Mouse (Mus musculus) gonadal fat pad, adult 2 months (tissue): ENCODE data around the gene Pnck. TPM values are rescaled to one million over a fixed set of nuclear protein-coding genes. Genes with fewer than 3 reads are reported as not detected.

Source experiments
- DNase-seq: peaks from one replicate; pipeline ENCODE4 v3.0.0-alpha.2; 2012; ENCODE audit warnings: low read depth
- polyA plus RNA-seq: library from polyadenylated mRNA; depleted of rRNA; stranded (reverse); fragments of >200 nt; gene quantifications from 2 replicates; pipeline ENCODE4 v1.2.3, GENCODE M21; 2012; rRNA removed

Gene Pnck
- 13.0 and 19.9 TPM in 2 replicates for polyA plus RNA-seq

DNA sequence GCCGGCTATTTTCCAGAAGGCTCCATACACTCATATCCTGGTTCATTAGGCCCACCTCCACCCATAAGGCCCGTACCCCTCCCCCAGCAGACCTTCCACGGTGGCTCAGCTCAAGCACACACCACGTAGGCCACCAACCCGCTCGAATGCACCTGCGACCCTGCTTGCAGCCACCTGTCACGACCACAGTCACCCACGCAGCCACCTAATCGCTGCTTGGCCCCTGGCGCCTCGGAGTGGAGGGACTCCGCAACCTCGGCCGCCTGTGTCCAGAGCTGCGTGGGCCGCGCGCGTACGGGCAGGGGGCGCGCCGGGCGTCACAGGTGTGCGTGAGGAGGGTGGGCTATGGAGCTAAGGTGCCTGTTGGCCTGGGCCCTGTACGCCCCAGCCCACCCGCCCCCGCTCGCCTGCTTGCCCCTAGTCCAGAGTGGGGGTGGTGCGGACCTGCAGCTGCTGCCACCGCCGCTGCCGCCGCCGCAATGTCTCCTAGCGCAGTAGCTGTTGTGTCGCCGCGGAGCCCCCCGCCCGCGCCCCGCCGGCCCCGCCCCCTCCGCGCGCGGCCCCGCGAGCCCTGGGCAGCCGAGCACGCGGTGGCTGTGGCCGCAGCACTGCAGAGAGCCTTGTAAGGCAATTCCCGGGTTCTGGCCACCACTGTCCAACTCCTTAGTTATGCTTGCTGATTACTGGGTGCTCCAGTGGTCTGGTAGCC is at the start of gene Pnck:
Pnck (minus strand) TSS at position 543 of the 709 bp plus-strand sequence.
- no peak for DNase-seq

DNA sequence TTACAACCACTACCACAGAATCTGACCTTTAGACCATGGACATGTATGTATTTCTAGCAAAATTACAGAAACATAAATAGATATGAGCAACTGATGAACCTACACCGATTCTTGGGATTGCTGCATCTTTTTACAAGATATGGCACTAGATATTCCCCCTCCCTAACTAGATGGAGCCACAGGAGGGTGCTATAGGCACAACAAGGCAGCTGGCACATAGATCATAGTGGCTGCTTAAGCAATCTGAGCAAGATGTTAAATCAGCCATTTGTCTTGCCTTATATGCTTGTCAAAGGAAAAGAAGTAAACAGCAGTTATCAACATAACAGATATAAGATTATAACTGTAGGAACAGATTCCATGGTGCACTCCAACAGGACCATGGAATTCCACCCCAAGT is 40.6 kb upstream of the Pnck start:
- DNase-seq: no peak

DNA sequence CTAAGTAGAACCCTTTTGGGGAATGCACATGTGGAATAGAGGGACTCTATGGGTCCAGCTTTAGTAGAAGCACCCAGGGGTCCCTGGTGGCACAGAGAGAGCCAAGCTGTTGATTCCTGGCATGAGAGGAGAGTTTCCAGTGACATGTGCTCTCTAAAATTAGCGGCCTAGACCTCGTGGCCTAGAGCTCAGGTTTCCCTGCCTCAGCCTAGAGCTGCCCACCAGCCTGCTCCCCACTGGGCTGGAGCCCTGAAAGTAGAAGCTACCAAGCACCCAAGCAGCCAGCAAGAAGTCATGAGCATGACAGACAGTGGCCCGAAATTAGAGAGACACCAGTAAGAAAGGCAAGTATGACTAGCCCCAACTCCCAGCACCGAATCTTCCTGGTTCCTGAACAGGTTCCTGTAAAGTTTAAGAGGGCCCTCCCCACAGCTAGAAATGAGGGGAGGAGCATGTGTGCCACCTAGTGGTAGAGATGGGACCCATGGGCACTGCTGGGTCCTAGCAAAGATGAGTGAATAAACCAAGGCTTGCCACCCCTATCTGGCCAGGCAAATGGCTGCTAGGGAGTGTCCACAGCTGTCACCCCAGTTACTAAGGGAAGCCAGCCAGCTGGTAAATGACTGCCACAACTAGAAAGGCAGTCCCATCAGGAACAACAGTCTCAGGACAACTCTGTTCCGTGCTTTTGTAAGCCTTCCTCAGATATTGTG is 31.2 kb upstream of the Pnck start:
- DNase-seq: no peak

DNA sequence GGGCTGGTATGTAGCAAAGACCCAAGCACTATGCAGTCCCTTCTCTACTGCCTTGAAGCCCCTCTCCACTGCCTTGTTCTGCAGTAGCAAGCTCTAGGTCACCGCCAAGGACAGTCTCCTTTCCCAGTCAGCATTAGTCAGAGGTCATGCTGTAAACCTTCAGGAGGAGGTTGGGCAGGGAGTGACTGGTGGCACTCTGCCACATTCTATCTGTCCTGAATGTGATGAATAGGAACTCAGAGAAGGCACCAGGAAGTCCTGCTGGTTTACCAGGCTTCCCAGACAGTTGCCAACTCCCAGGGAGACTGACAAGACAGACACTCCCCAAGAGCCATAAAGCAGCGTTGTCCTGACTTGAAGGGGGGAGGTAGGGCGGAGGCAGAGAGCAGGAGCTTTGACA is 25.7 kb upstream of the Pnck start:
- no peak for DNase-seq

DNA sequence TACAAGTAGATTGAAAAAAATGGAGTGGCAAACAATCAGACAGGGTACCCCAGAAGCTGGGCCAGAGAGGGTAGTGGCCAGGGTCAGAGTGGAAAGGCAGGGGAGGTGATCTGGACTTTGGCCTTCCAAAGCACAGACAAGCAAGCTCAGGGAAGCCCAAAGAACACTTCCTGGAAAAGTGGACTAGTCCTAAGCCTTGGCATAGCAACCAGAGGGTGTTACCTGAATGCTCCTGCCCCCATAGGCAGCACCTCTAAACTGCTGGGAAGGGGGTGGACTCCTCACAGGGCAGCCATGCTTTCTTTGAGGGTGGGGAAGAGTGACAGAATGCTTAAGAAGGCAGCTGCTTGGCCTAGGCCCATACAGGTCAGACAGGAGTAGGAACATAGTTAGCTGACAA is 25.1 kb upstream of the Pnck start:
- DNase-seq: no peak

DNA sequence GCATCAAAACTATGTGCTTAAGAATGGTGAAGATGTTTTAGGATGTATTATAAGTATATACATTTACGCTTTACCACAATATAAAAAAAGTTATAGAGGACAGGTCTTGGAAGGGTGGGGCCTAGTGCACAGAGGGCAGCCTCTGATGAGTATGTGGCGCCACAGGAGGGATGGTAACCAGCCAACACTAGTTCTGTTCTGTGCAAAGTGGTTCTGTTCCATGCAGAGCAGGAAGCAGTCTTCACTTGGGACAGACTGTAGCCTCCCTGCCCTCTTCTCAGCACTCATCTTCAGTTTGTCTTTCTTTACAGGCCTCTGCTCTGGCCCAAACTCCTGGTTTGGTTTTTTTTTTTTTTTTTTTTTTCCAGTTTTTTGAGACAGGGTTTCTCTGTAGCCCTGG is 24.2 kb upstream of the Pnck start:
- no peak for DNase-seq

DNA sequence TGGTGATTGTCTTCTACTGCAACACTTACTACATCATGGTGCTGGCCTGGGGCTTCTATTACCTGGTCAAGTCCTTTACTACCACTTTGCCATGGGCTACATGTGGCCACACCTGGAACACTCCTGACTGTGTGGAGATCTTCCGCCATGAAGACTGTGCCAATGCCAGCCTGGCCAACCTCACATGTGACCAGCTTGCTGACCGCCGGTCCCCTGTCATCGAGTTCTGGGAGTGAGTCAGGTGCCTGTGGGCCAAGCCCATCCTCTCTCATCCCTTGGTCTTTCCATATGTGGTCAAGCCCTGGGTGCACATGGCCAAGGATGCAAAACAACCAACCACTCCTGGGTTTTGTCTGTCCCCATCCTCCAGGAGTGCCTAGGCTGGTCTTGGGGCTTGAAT is 16.8 kb upstream of the Pnck start:
- no peak for DNase-seq

DNA sequence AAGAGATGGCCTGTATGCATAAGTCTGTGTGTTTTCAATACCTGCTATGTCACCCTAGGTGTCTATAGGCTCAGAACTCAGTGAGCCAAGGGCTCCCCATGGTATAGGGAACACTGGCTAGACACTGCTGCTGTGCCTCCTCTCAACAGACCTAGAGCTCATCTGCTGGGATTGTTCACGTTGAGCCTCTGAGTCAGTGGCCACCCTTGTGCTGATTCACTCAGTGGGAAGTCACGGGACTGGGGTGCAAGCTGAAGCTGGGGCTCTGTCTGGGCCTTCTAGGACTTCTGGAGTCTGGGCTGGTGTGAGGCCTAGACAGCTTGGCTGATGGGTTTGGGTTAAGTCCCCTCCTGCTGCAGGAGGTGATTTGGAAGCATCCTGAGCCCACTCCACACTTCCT is 15.3 kb upstream of the Pnck start:
- no peak for DNase-seq

DNA sequence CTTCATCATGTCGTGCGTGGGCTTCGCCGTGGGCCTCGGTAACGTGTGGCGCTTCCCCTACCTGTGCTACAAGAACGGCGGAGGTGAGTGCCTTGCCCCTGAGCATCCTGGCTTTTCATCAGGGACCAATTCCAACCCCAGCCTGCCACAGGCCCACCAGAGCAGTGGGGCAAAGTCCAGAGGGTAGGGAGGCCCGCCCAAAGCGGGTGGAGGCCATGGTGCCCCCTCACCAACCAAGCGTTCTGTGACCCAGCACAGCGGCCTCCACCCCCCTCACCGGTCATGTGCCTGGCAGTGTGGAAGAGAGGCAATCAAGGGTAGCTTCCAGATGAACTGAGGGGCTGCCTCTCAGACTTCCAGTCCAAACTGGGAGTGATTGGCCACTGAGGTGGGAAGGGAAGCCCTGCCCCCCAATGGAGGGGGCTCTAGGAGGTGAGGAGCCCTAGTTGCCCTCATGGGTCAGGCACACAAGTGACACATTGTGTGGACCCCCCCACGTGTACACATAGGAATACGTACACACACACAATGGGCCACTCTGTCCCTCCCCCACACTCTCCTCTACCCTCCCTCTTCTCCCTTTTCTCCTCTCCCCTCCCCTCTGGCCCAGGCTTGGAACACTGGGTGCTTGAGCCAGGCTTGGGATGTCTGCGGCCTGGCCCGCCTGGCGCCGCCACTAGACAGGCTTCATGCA is 14.2 kb upstream of the Pnck start:
- DNase-seq: no peak

DNA sequence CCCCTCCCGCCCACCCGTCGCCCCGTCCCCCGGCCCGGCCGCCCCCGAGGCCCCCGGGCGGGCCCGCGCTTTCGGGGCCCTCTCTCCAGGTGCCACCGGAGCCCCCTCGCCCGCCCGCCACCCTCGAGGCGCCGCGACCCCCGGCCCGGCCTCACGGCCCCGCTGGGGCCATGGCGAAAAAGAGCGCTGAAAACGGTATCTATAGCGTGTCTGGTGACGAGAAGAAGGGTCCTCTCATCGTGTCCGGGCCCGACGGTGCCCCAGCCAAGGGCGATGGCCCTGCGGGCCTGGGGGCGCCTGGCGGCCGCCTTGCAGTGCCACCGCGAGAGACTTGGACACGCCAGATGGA is 13.7 kb upstream of the Pnck start:
- DNase-seq: no peak

DNA sequence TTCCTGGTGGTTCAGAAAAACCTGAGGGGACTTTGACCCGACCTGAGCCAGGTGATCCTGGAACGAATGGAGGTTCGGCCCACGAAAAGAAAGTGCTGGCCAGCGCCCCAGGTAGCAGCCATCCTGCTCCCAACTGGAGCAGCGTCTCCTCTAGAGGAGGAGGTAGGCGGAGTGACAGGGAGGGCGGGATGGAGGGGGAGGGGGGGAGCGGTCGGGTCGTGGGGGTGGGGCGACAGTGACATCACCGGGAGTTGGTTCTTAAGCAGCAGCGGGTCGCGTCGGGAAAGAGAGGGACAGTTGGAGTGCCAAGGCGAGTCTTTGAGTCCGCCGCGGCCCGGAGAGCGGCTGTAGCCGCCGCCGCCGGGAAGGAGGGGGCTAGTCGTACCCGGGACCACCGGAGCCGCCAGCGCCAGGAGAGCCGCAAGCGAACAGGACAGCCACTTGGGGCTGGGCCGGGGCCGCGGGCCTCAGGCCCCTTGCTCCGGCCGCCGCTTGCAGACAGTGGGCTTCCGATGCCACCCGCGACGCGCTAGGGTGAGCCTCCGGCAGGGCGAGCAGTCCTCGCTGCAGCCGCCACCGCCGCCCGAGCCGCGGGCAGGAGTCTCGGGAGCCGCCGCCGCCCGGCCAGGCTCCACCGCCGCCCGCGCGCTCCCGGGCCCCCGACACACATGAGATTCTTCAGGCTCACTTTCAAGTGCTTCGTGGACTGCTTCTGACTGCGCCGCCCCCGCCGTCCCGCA is 13.1 kb upstream of the Pnck start, which contains the start of gene Slc6a8:
Slc6a8 (plus strand) TSS at position 272 of the 740 bp plus-strand sequence.
- no peak for DNase-seq

DNA sequence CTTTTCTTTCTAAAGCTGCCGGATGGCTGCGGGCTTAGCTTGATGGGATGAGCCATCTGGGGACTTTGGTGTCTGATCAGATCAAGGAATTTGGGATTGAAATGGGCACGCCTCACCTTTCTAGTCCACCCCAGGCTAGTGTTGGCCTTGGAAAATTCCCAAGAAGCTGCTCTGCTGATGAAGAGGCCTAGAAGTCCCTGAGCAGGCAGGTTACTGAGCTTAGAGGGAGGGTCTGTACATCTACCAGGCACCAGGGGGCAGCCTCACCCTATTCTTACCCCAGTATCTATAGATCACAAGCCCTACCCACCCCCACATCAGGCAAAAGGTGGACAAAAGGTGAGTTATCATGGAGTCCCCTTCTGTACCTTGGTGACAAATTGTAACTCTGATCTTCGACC is 12.1 kb upstream of the Pnck start:
- DNase-seq: no peak

DNA sequence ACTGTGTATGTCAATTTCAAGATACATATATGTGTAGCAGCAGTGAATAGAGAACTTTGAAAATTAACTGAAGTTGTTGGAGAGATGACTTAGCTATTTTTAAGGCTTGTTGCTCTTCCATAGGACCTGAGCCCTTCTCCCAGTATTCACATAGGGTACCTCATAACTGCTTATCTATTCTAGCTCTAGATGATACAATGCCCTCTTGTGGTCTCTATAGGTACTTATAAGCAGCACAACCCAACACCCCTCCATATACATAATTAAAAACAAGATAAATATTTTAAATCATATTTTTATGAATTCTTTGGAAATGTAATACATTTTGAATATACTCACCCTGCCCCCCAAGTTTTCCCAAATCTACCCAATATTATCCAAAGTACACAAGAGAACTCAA is 3.2 kb upstream of the Pnck start:
- no peak for DNase-seq

DNA sequence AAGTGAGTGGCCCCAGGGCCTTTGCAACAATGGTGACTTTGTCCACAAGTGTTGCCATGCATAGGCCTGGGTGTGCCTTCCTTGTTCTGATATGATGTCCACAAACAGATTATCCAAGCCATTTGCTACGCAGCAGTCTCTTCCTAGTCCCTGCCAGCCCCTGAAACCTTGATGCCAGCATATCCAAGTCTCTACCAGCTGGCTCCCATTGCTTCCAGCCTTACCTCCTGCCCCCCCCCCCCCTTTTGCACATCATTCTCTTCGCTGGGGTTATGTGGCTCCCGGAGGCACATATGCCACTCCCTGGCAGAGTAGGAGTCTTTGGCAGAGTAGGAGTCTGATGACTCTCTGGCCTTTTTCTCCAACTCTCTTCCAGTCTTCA is 358 bp upstream of the Pnck start:
- DNase-seq: no peak

DNA sequence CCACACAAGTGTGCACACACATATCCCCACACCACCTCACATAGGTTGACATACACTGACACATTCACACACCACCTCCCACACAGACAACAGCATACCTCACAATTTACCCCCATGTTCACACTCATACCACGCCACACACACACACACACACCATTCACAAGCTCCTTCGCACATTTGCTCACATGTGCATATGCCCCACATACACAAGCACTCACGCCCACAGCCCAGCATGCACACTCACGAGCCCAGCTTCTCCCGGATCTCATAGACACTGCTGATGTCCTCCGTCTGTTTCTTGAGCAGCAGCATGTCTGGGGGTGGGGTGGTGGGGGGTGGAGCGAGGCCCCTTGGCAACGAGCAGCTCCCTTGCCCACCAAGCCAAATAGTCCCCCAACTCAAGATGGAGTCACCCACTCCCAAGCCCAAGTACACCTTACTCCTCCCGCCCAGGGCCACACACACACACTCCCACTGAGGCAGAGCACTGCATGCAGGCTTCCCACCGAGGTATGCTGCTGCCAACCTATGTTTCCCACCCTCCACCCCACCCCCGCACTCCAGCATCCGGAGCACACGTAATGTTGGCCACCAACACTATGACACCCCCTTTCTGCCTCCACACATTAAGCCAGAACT is 862 bp downstream of the Pnck start:
- DNase-seq: no peak

DNA sequence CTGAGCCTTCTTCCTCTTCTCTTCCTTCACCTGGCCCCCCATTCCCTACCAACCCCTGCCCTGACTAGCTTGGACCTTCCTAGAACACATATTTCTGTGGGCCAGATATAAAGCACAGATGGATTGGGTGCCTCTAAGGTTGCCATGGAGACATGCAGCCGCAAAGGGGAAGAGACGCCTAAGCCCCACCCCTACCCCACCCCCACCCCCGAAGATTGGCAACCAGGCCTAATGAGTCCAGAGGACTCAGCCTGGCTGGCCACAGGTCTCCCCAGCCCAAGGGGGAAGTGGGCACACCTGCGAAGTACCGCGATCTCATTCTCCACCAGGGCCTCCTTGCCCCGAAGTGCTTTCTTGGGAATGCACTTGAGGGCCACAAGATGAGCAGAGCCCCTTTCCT is 1.5 kb downstream of the Pnck start:
- no peak for DNase-seq

DNA sequence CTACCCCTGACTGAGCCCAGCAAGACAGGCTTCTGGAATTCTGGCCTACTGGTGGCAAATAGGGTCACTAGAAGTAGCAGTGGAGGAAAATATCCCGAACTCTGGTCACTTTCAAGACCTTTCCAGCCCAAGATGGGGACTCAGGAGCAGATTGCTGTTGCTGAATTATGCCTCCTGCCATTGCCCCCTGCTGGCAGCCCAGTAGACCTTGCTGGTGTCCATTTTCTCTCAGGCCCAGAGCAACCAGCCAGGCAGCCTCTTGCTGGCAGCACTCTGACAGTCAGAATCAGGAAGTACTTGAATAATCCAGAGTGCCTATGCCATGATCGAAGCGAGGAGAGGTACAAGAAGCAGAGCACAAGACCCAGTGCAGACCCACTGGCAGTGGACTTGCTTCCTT is 4.4 kb downstream of the Pnck start:
- DNase-seq: no peak

DNA sequence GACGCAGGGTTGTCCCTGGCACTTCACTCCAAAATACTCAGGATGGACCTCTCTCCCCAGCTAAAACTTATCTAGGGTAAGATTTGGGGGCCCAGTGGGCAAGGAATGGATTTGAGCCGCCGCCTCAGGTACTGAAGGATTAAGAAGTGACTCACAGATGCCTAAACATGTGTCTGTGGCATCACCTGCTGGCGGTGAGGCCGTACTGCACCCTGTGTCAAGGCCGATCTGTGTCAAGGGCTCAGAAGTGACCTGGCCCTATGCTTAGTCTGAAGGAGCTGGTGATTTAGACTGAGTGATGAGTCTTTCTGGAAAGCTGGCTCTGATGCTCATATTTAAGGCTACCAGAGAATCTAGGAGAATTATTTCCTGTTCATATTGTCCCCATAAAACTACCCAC is 5.7 kb downstream of the Pnck start:
- DNase-seq: no peak

DNA sequence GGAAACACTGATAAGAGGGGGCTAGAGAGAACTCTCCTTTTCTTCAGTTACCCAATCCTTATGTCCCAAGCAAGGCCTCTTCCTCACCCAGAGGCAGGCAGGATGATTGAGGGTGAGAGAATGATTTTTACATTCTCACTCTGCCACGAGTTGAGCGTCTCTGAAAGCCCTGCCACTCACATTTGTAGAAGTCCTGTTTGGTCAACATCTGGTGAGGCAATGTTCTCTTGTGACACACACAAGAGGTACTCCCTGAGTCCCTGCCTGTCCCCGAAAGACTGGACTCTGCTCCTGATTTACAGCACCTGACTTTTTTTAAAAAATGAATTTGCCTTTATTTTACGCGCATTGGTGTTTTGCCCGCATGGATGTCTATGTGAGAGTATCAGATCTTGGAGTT is 6.5 kb downstream of the Pnck start:
- DNase-seq: no peak

DNA sequence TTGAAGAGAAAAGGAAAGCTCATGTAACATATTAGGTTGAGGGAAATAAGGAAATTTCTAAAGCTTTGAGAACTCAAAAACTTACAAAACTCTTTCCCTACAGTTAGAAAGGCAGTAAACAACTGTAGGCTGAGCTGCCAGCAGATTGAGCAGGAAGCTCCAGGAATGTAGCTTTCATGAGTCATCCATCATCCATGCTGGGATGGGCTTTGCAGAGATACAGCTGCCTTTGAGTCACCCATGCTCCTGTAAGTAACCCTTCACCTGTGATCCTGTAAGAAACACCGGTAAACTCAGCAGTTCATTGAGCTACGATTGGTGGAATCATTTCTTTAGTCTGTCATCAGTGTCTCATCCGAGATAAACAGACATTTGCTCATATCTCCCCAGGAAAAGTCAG is 9.0 kb downstream of the Pnck start:
- no peak for DNase-seq

DNA sequence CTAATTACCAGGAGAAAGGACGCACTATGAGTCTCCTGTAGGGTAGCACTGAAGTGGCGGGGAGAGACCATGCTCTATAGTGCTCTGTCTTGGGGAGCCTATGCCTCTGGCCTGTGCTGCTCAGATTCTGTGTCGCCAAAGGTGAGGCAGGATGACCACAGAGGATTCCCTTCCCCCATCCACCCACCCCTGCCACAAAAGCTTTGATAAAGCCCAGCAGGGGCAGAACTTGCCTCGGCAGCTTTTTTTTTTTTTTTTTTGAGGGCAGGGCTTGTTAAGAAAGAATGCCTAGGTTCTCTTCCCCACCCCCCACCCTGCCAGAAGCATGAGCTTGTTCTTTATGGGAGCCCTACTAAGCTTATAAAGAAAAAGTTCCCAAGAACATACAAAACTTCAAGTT is 14.8 kb downstream of the Pnck start:
- no peak for DNase-seq

DNA sequence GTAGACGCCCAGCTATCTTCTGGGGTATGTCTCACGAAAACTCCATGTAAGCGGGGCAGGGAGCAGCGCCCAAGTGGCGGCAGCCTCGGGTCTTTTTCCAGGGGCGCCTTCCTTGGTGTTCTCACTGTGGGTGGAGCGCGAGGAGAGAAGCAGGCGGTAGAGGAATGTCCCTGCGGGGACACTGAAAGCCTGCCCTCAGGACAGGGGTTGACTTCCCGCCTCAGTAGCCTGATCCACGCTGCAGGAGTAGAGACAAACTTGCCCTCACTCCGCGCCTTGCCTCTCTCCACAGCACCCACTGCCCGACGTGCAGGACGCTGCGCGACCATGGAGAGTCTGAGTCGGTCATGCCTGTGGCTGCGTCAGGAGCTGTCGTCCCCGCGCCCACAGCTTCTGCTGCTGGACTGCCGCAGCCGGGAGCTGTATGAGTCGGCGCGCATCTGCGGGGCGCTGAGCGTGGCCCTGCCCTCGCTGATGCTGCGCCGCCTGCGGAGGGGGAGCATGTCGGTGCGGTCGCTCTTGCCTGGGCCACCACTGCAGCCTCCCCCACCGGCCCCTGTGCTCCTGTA is 19.9 kb downstream of the Pnck start:
- no peak for DNase-seq
